Mouse (Mus musculus): ENCODE data around the gene Tatdn2.

GRCm38 (mm10) chr6:113675234-113675633, 21.6 kb upstream of the Tatdn2 start:
- TF ChIP-seq CTCF (IDR thresholded peaks at IDR 0.05; ENCODE audit: borderline replicate concordance, extremely low read depth, insufficient read depth, insufficient read length) (no peak), POLR2A (IDR thresholded peaks at IDR 0.05; ENCODE audit: borderline replicate concordance, extremely low read depth, insufficient read depth, insufficient read length, poor library complexity, severe bottlenecking) (no peak)

Data from brain, embryonic 14.5 days (tissue).